23 mouse cellular contexts compared by ENCODE assay signal in the genomic region with DNA sequence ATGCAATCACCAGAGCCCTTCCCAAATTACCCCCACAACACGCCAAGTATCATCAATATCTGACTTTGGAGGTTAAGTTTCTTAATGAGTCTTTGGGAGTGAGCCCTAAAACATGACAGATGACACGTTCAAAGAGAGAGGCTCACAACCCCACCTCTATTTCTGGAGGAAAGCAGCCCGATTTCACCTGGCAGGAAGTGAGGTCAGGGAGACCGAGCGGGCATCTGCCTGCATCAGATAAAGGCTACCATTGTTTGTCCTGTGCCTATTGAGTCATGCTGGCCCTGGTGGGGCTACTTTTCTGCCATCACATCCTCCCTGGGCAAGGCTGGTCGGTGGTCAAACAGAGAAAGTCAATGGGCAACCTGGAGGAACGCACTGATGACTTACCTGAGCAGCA.
"Had no signal": no experiment of that assay in that cellular context is flagged by ENCODE, and none has a peak within 500 bp of the region (broad histone marks: within the 10 kb centered on the region; RNA-seq: fewer than 3 reads in every experiment).

No protein-coding gene starts in this region.

- H3K4me1 ChIP-seq: hindbrain, embryonic 13.5 days; hindbrain, embryonic 15.5 days; kidney, embryonic 15.5 days; limb, embryonic 12.5 days had no signal

- H3K4me3 ChIP-seq: gastrocnemius, adult 2 months; heart, embryonic 10.5 days; heart, embryonic 12.5 days; hindbrain, embryonic 13.5 days; hindbrain, embryonic 15.5 days; kidney, embryonic 15.5 days; limb, embryonic 10.5 days; limb, embryonic 12.5 days had no signal

- H3K36me3 ChIP-seq: heart, embryonic 10.5 days; heart, embryonic 12.5 days; hindbrain, embryonic 13.5 days; hindbrain, embryonic 15.5 days; kidney, embryonic 15.5 days; limb, embryonic 10.5 days; limb, embryonic 12.5 days had no signal

- H3K27me3 ChIP-seq: hindbrain, embryonic 13.5 days; hindbrain, embryonic 15.5 days; kidney, embryonic 15.5 days had no signal

- H3K27ac ChIP-seq: gastrocnemius, adult 2 months; heart, embryonic 10.5 days; hindbrain, embryonic 13.5 days; hindbrain, embryonic 15.5 days; hindbrain, postnatal 0 days; kidney, embryonic 15.5 days; kidney, postnatal 0 days; limb, embryonic 10.5 days; limb, embryonic 12.5 days had no signal

- DNase-seq: gastrocnemius, postnatal 10 days; gastrocnemius, postnatal 25 days; heart, adult 18-20 months; heart, postnatal 14 days; heart, postnatal 36 days; kidney, adult 11 months; kidney, adult 2 months; kidney, adult 9 months; kidney, postnatal 14 days; layer of hippocampus, adult 9-11 months; layer of hippocampus, postnatal 36 days; liver had no signal

- H3K4me2 ChIP-seq: heart, embryonic 12.5 days; hindbrain, embryonic 13.5 days; hindbrain, embryonic 15.5 days; kidney, embryonic 15.5 days; limb, embryonic 12.5 days had no signal

- ATAC-seq: hindbrain, postnatal 0 days; intestine, embryonic 16.5 days had no signal

- H3K9ac ChIP-seq: heart, embryonic 12.5 days; hindbrain, embryonic 13.5 days; hindbrain, embryonic 15.5 days; kidney, embryonic 15.5 days; limb, embryonic 12.5 days had no signal

- H3K9me3 ChIP-seq: heart, embryonic 10.5 days; heart, embryonic 12.5 days; hindbrain, embryonic 13.5 days; hindbrain, embryonic 15.5 days; kidney, embryonic 15.5 days; limb, embryonic 10.5 days; limb, embryonic 12.5 days had no signal
